Mouse (Mus musculus) CH12.LX (cell line): Measurements from ENCODE around the gene Psme1. TPM values are rescaled to one million over a fixed set of nuclear protein-coding genes. Genes with fewer than 3 reads are reported as not detected.

Source experiments
- DNase-seq: peaks from one replicate; pipeline ENCODE4 v3.0.0-alpha.2; 2013; ENCODE audit errors: extremely low read depth
- H3K27ac ChIP-seq: 2 replicates; pipeline ENCODE4 v1.5.1; 2012; ENCODE audit warnings: low read depth, mild to moderate bottlenecking, control low read depth, moderate library complexity; ENCODE audit not compliant: insufficient read depth
- H3K27me3 ChIP-seq: replicated peaks from 2 replicates; pipeline ENCODE3; 2012; ENCODE audit warnings: inconsistent platforms
- H3K36me3 ChIP-seq, 2 experiments: replicated peaks in 1 of 2; 2 replicates each; pipeline versions ENCODE3 to v1.6.1; 2012; ENCODE audit warnings: inconsistent platforms in 1 of 2, low read length in 1 of 2, mild to moderate bottlenecking in 1 of 2, mixed read lengths in 1 of 2, moderate library complexity in 1 of 2; ENCODE audit not compliant: control insufficient read depth in 1 of 2, insufficient read depth in 1 of 2
- H3K4me1 ChIP-seq, 2 experiments: 2 replicates each; pipeline ENCODE4 v1.6.1; 2012; ENCODE audit warnings: inconsistent platforms in 1 of 2, moderate library complexity in 1 of 2; ENCODE audit not compliant: insufficient read depth in 2 of 2, control insufficient read depth in 1 of 2
- H3K4me2 ChIP-seq: 2 replicates; pipeline ENCODE4 v1.6.1; 2012; ENCODE audit warnings: low read depth, mild to moderate bottlenecking, control low read depth; ENCODE audit not compliant: poor library complexity, insufficient read depth, severe bottlenecking
- H3K4me3 ChIP-seq, 3 experiments: fragments of 150-350 bp in 1 of 3; sonication (generic) in 1 of 3; replicated peaks in 1 of 3; 2 replicates each; pipeline versions ENCODE3 to v1.5.1; 2011 to 2012; ENCODE audit warnings: low read depth in 2 of 3, low read length in 2 of 3, mild to moderate bottlenecking in 2 of 3, moderate library complexity in 2 of 3, control low read depth in 1 of 3, improper control_type of control experiment in 1 of 3, inconsistent platforms in 1 of 3, mixed read lengths in 1 of 3; ENCODE audit not compliant: poor library complexity in 1 of 3
- H3K79me2 ChIP-seq: replicated peaks from 2 replicates; pipeline ENCODE4 v1.6.1; 2012; ENCODE audit warnings: mild to moderate bottlenecking, moderate library complexity; ENCODE audit not compliant: control insufficient read depth, poor library complexity, insufficient read depth, severe bottlenecking; ENCODE audit errors: extremely low read depth
- H3K9ac ChIP-seq: 2 replicates; pipeline ENCODE4 v1.6.1; 2012; ENCODE audit warnings: low read depth, mild to moderate bottlenecking, control low read depth, moderate library complexity; ENCODE audit not compliant: insufficient read depth
- H3K9me3 ChIP-seq: replicated peaks from 2 replicates; pipeline ENCODE3; 2012; ENCODE audit warnings: low read length, inconsistent platforms, mixed read lengths
- BHLHE40 ChIP-seq: IDR thresholded peaks from 2 replicates; pipeline ENCODE4 v1.6.1; 2011; ENCODE audit warnings: mild to moderate bottlenecking, low read depth, low read length, improper control_type of control experiment
- CHD1 ChIP-seq: IDR thresholded peaks from 2 replicates; pipeline ENCODE4 v1.6.1; 2012; ENCODE audit warnings: low read depth, low read length, improper control_type of control experiment, inconsistent platforms
- ELF1 ChIP-seq: IDR thresholded peaks from 2 replicates; pipeline ENCODE4 v1.6.1; 2014; ENCODE audit warnings: low read depth, mild to moderate bottlenecking, inconsistent platforms, low read length, improper control_type of control experiment
- EP300 ChIP-seq: IDR thresholded peaks from 2 replicates; pipeline ENCODE4 v1.6.1; 2011; ENCODE audit warnings: low read length, improper control_type of control experiment
- GABPA ChIP-seq: IDR thresholded peaks from 2 replicates; pipeline ENCODE4 v1.6.1; 2012; ENCODE audit warnings: low read depth, low read length, improper control_type of control experiment, inconsistent platforms; ENCODE audit not compliant: insufficient replicate concordance
- HCFC1 ChIP-seq: IDR thresholded peaks from 2 replicates; pipeline ENCODE4 v1.6.1; 2012; ENCODE audit warnings: low read depth, mild to moderate bottlenecking, inconsistent platforms, low read length, improper control_type of control experiment
- JUN ChIP-seq: IDR thresholded peaks from 2 replicates; pipeline ENCODE4 v1.6.1; 2011; ENCODE audit warnings: low read depth, mild to moderate bottlenecking, low read length, improper control_type of control experiment, moderate library complexity; ENCODE audit not compliant: insufficient read depth
- JUND ChIP-seq: conservative IDR thresholded peaks from 2 replicates; pipeline ENCODE4 v1.6.1; 2011; ENCODE audit warnings: low read depth, low read length, improper control_type of control experiment
- MAZ ChIP-seq: IDR thresholded peaks from 2 replicates; pipeline ENCODE4 v1.6.1; 2012; ENCODE audit warnings: low read depth, mild to moderate bottlenecking, inconsistent platforms, low read length, improper control_type of control experiment, moderate library complexity
- MXI1 ChIP-seq: IDR thresholded peaks from 2 replicates; pipeline ENCODE4 v1.6.1; 2011; ENCODE audit warnings: mild to moderate bottlenecking, low read depth, low read length, improper control_type of control experiment
- NELFE ChIP-seq: IDR thresholded peaks from 2 replicates; pipeline ENCODE4 v1.6.1; 2011; ENCODE audit warnings: low read depth, low read length, improper control_type of control experiment
- POLR2A ChIP-seq: IDR thresholded peaks from 2 replicates; pipeline ENCODE4 v1.6.1; 2011; ENCODE audit warnings: low read depth, mild to moderate bottlenecking, improper control_type of control experiment, low read length
- POLR2AphosphoS2 ChIP-seq: IDR thresholded peaks from 2 replicates; pipeline ENCODE4 v1.6.1; 2011; ENCODE audit warnings: low read depth, low read length, improper control_type of control experiment
- RCOR1 ChIP-seq: conservative IDR thresholded peaks from 2 replicates; pipeline ENCODE4 v1.6.1; 2012; ENCODE audit warnings: low read depth, mild to moderate bottlenecking, inconsistent platforms, low read length, improper control_type of control experiment
- SIN3A ChIP-seq: IDR thresholded peaks from 2 replicates; pipeline ENCODE4 v1.6.1; 2012; ENCODE audit warnings: low read length, improper control_type of control experiment, inconsistent platforms
- SMC3 ChIP-seq: IDR thresholded peaks from 2 replicates; pipeline ENCODE4 v1.6.1; 2011; ENCODE audit warnings: low read depth, low read length, improper control_type of control experiment
- TBP ChIP-seq: conservative IDR thresholded peaks from 2 replicates; pipeline ENCODE4 v1.6.1; 2011; ENCODE audit warnings: low read depth, low read length, improper control_type of control experiment
- TCF12 ChIP-seq: IDR thresholded peaks from 2 replicates; pipeline ENCODE4 v1.6.1; 2014; ENCODE audit warnings: low read depth, mild to moderate bottlenecking, inconsistent platforms, low read length, improper control_type of control experiment
- USF1 ChIP-seq: IDR thresholded peaks from 2 replicates; pipeline ENCODE4 v1.6.1; 2014; ENCODE audit warnings: low read depth, mild to moderate bottlenecking, inconsistent platforms, low read length, improper control_type of control experiment
- ZC3H11A ChIP-seq: IDR thresholded peaks from 2 replicates; pipeline ENCODE4 v1.6.1; 2012; ENCODE audit warnings: low read depth, mild to moderate bottlenecking, inconsistent platforms, low read length, improper control_type of control experiment
- ZKSCAN1 ChIP-seq: IDR thresholded peaks from 2 replicates; pipeline ENCODE4 v1.6.1; 2012; ENCODE audit warnings: low read depth, inconsistent platforms, low read length, improper control_type of control experiment, borderline replicate concordance
- ZMIZ1 ChIP-seq: IDR thresholded peaks from 2 replicates; pipeline ENCODE4 v1.6.1; 2012; ENCODE audit warnings: low read depth, mild to moderate bottlenecking, inconsistent platforms, low read length, improper control_type of control experiment
- dilution Hi-C: fragments of 300-500 bp; cut with MboI; formaldehyde crosslinking; loops from 2 replicates; pipeline ENCODE4 v1.14.3; 2020; ENCODE audit warnings: low sequenced_read_pairs; ENCODE audit not compliant: extremely low pct_unique_long_range_greater_than_20kb, extremely low pct_ligation_motif_present
- in situ Hi-C: fragments of 300-500 bp; cut with MboI; formaldehyde crosslinking; loops from 3 replicates; pipeline ENCODE4 v1.14.3; 2019; ENCODE audit warnings: low sequenced_read_pairs, low pct_ligation_motif_present, low pct_unique_long_range_greater_than_20kb, mixed read lengths
- polyA plus RNA-seq: library from polyadenylated mRNA; unstranded; fragments of >175 nt; gene quantifications from 2 replicates; pipeline ENCODE4 v1.2.1, GENCODE M21; 2012; ENCODE audit warnings: low read depth; ENCODE audit not compliant: insufficient read length
- total RNA-seq, 2 experiments: library from RNA; depleted of rRNA; stranded (reverse); fragments of 300-350 nt in 1 of 2; fragments of >200 nt in 1 of 2; gene quantifications; 2 replicates each; pipeline ENCODE4 v1.2.3; 2012 to 2014

Psme1 gene
- total and polyA plus RNA-seq, 3 experiments: 335 to 740 (median 377) TPM

- no peaks in the 10 kb centered on the region for H3K9me3 ChIP-seq
- H3K4me2 ChIP-seq: no peak overlapping the region
- TF ChIP-seq ZC3H11A: no peak
- TF ChIP-seq BHLHE40: no peak
- TF ChIP-seq EP300: no peak
- no peak for TF ChIP-seq HCFC1
- no peak for TF ChIP-seq ZMIZ1
- TF ChIP-seq POLR2AphosphoS2: no peak
- no peak overlapping the region for H3K4me3 ChIP-seq
- no peak overlapping the region for H3K9ac ChIP-seq
- H3K36me3 ChIP-seq: peaks cover 63 to 71% of the 10 kb centered on the region in 2 experiments
- peaks cover 12% of the 10 kb centered on the region for H3K79me2 ChIP-seq
- in situ Hi-C loops (no loop called here), dilution Hi-C loops (no loop called here)
- H3K27me3 ChIP-seq: no peaks in the 10 kb centered on the region
- H3K4me1 ChIP-seq: peaks cover 0 to 21% of the 10 kb centered on the region in 2 experiments; a peak in 2 of 4 replicates
- no peak overlapping the region for H3K27ac ChIP-seq
- no peak for DNase-seq
Measured at GRCm38 (mm10) chr14:55596036-55596690, 18.2 kb downstream of the Psme1 start.

- peaks cover 0 to 22% of the 10 kb centered on the region in 2 experiments; a peak in 2 of 4 replicates for H3K4me1 ChIP-seq
- H3K9ac ChIP-seq: no peak overlapping the region
- no peaks in the 10 kb centered on the region for H3K27me3 ChIP-seq
- H3K9me3 ChIP-seq: no peaks in the 10 kb centered on the region
- no peak for DNase-seq
- H3K4me3 ChIP-seq: no peak overlapping the region
- peaks cover 81 to 91% of the 10 kb centered on the region in 2 experiments for H3K36me3 ChIP-seq
- no peak for TF ChIP-seq JUN
- TF ChIP-seq ZKSCAN1: no peak
- TF ChIP-seq JUND: no peak
- TF ChIP-seq NELFE: no peak
- TF ChIP-seq ZC3H11A: no peak
- TF ChIP-seq USF1: no peak
- TF ChIP-seq EP300: no peak
- no peak for TF ChIP-seq ELF1
- no peak for TF ChIP-seq SMC3
- TF ChIP-seq ZMIZ1: no peak
- no peak for TF ChIP-seq MXI1
- no peak for TF ChIP-seq TBP
- TF ChIP-seq TCF12: no peak
- no peak for TF ChIP-seq CHD1
- TF ChIP-seq RCOR1: no peak
- TF ChIP-seq POLR2A: no peak
- TF ChIP-seq MAZ: no peak
- TF ChIP-seq SIN3A: no peak
- TF ChIP-seq GABPA: no peak
- TF ChIP-seq, all 38 proteins: peak for 0
- in situ Hi-C loops (no loop called here), dilution Hi-C loops (no loop called here)
- Histone ChIP-seq H3K27ac (no peak overlapping the region), H3K79me2 (no peaks in the 10 kb centered on the region), H3K4me2 (no peak overlapping the region)
Measured at GRCm38 (mm10) chr14:55598521-55599390, 20.8 kb downstream of the Psme1 start.
